Mouse (Mus musculus): ENCODE results near the gene Ergic1. TPM values are rescaled to one million over a fixed set of nuclear protein-coding genes. Genes with fewer than 3 reads are reported as not detected.
A peak's percentile ranks its signal among the peaks of the same experiment; 100 is the strongest.

Gene Ergic1
- polyA plus RNA-seq, 1 experiment from 2014 or later = 133 TPM

DNA sequence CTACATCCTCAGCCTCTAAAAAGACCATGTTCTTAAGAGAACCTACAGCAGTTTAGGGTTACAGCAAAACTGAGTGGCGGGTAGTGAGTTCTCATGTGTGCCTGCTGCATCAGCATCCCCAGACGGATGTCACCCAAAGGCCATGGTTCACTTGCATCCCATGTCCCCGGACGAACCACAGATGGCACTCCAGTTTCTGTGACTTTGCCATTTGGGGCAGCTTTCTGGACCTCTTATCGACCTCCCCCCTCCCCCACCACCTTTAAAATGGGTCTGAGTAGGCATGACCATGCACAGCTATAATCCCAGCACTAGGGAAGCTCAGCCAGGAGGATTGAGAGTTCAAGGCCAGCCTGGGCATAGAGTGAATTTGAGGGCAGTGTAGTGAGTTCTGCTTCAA is 31.9 kb downstream of the Ergic1 start:
- H3K36me3 ChIP-seq (ENCODE audit: inconsistent target) = no peaks in the 10 kb centered on the region
- peaks cover 20% of the 10 kb centered on the region; the same call in 1 of the 2 replicates for H3K79me2 ChIP-seq (ENCODE audit: inconsistent target)
- H3K27ac ChIP-seq = no peak overlapping the region
- H3K4me3 ChIP-seq (ENCODE audit: inconsistent target) = no peak overlapping the region
- 98% methylated on average over 5 of the region's 5 CpGs for WGBS (ENCODE audit: missing documents)

- H3K4me3 ChIP-seq (ENCODE audit: inconsistent target) = no peak overlapping the region
- H3K36me3 ChIP-seq (ENCODE audit: inconsistent target) = no peaks in the 10 kb centered on the region
- H3K27ac ChIP-seq = no peak overlapping the region
These were observed 32.9 kb downstream of the Ergic1 start for GRCm38 (mm10) chr17:26594171-26594570.

DNA sequence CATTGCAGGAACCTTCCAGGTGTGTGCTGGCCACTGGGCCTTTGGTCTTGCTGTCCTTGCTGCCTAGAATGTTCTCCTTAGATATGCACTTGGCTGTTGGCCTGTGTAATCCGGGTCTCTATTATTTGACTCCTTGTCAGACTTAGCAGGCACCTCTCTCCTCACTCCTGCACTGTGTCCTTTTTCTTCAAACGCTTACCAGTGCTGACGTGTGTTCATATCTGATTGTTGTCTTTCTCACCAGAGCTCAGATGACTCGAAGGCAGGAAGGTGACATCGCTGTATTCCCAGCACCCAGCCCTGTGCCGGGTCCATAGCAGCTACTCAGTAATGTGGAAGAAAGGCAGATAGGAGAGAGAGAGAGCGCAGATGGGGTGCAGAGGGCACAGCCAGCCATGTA is 33.7 kb downstream of the Ergic1 start:
- H3K27ac ChIP-seq = peak overlapping the region; percentile 46
- H3K4me3 ChIP-seq (ENCODE audit: inconsistent target) = no peak overlapping the region
- H3K36me3 ChIP-seq (ENCODE audit: inconsistent target) = no peaks in the 10 kb centered on the region
- H3K79me2 ChIP-seq (ENCODE audit: inconsistent target) = peaks cover 35% of the 10 kb centered on the region; the same call in 1 of the 2 replicates
- 91% methylated on average over 7 of the region's 7 CpGs for WGBS (ENCODE audit: missing documents)

More at GRCm38 (mm10) chr17:26594171-26594570, 32.9 kb downstream of the Ergic1 start:
- H3K79me2 ChIP-seq (ENCODE audit: inconsistent target) = peaks cover 30% of the 10 kb centered on the region; the same call in 1 of the 2 replicates
- 90% methylated on average over 7 of the region's 7 CpGs for WGBS (ENCODE audit: missing documents)

GRCm38 (mm10) chr17:26595448-26596167 is 34.3 kb downstream of the Ergic1 start:
- peak overlapping the region; percentile 46 for H3K27ac ChIP-seq
- no peak overlapping the region for H3K4me3 ChIP-seq (ENCODE audit: inconsistent target)
- H3K36me3 ChIP-seq (ENCODE audit: inconsistent target) = no peaks in the 10 kb centered on the region
- H3K79me2 ChIP-seq (ENCODE audit: inconsistent target) = peaks cover 35% of the 10 kb centered on the region; the same call in 1 of the 2 replicates
- 51% methylated on average over 7 of the region's 7 CpGs for WGBS (ENCODE audit: missing documents)

GRCm38 (mm10) chr17:26596168-26596658 is 34.9 kb downstream of the Ergic1 start:
- no peak overlapping the region for H3K4me3 ChIP-seq (ENCODE audit: inconsistent target)
- H3K79me2 ChIP-seq (ENCODE audit: inconsistent target) = peaks cover 35% of the 10 kb centered on the region; the same call in 1 of the 2 replicates
- peak overlapping the region; percentile 46 for H3K27ac ChIP-seq
- WGBS (ENCODE audit: missing documents) = 80% methylated on average over 7 of the region's 7 CpGs
- no peaks in the 10 kb centered on the region for H3K36me3 ChIP-seq (ENCODE audit: inconsistent target)

GRCm38 (mm10) chr17:26596856-26597481 is 35.7 kb downstream of the Ergic1 start:
- Histone ChIP-seq H3K79me2 (ENCODE audit: inconsistent target) (peaks cover 35% of the 10 kb centered on the region; the same call in 1 of the 2 replicates), H3K27ac (no peak overlapping the region), H3K36me3 (ENCODE audit: inconsistent target) (no peaks in the 10 kb centered on the region), H3K4me3 (ENCODE audit: inconsistent target) (no peak overlapping the region)
- WGBS (ENCODE audit: missing documents) = 93% methylated on average over 6 of the region's 6 CpGs

DNA sequence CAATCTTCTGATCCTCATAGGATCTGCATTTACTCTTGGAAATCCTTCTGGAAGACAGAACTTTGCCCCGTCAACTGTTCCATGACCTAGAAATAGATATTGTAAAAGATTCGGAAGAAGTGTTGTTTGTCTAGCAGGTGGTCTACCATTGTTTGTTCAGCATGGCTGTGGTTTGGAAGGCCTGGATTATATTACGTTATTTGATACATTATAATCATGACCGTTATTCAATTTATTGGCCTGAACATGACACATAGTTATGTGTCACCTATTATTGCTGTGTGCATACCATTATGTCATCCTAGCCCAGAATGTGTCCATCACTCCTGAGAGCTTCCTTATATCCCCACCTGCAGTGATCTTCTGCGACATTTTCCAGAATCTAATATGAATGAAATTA is 37.6 kb downstream of the Ergic1 start:
- Histone ChIP-seq H3K36me3 (ENCODE audit: inconsistent target) (no peaks in the 10 kb centered on the region), H3K27ac (no peak overlapping the region), H3K79me2 (ENCODE audit: inconsistent target) (peaks cover 48% of the 10 kb centered on the region), H3K4me3 (ENCODE audit: inconsistent target) (no peak overlapping the region)
- over 99% methylated on average over 5 of the region's 5 CpGs for WGBS (ENCODE audit: missing documents)

- WGBS (ENCODE audit: missing documents) = 86% methylated on average over 17 of the region's 17 CpGs
- Histone ChIP-seq H3K4me3 (ENCODE audit: inconsistent target) (no peak overlapping the region), H3K27ac (peak overlapping the region; percentile 58), H3K79me2 (ENCODE audit: inconsistent target) (peaks cover 57% of the 10 kb centered on the region), H3K36me3 (ENCODE audit: inconsistent target) (no peaks in the 10 kb centered on the region)
These were observed 39.7 kb downstream of the Ergic1 start for GRCm38 (mm10) chr17:26600913-26601447.

- H3K36me3 ChIP-seq (ENCODE audit: inconsistent target) = no peaks in the 10 kb centered on the region
- 83% methylated on average over 6 of the region's 6 CpGs for WGBS (ENCODE audit: missing documents)
- no peak overlapping the region for H3K4me3 ChIP-seq (ENCODE audit: inconsistent target)
These were observed 40.2 kb downstream of the Ergic1 start for GRCm38 (mm10) chr17:26601514-26601913.

DNA sequence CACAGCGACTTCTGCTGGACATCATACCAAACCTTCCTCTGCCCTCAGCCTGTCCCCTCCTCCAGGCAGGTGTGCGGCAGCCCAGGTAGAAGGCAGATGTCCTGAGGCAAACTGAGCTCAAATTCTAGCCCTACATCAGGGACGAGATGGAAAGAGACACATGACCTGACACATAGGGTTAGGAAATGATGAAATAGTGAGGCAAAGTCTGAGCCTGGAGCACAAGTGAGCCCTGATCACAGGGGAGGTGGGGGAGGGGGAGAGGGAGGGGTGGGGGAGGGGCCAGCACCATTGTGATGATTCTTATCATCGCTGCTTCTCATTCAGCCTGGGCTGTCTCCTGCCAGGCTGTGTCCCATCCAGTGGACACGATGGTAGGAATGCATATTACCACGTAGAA is 40.6 kb downstream of the Ergic1 start:
- Histone ChIP-seq H3K36me3 (ENCODE audit: inconsistent target) (no peaks in the 10 kb centered on the region), H3K79me2 (ENCODE audit: inconsistent target) (peaks cover 50% of the 10 kb centered on the region), H3K27ac (peak overlapping the region; percentile 58), H3K4me3 (ENCODE audit: inconsistent target) (no peak overlapping the region)
- 82% methylated on average over 6 of the region's 6 CpGs for WGBS (ENCODE audit: missing documents)

More at GRCm38 (mm10) chr17:26601514-26601913, 40.2 kb downstream of the Ergic1 start:
- Histone ChIP-seq H3K79me2 (ENCODE audit: inconsistent target) (peaks cover 54% of the 10 kb centered on the region), H3K27ac (peak overlapping the region; percentile 58)

DNA sequence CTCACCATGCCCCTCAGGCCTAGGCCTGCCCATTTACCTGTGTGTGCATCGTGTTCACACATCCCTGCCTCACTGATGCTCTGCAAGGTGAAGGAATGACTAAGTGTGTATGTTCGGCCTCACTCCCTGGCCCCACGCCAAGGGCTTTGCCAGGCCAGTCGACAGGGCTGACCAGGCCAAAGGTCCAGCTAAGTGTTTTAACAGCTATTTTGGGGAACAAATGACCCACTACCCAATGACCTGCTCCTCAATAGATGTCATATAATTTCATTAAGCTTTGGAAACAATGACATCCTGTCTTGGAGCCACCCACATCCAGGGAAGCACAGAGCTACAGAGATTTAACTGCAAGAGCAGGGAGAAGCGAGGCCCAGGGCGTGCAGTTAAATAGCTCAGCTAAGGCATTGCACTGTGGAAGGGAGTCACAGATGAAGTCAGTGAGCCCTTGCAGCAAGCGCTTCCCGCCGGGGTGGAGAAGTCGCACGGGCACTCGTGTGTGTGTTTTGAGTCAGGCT is 41.1 kb downstream of the Ergic1 start:
- WGBS (ENCODE audit: missing documents) = 88% methylated on average over 12 of the region's 12 CpGs
- Histone ChIP-seq H3K27ac (peak overlapping the region; percentile 58), H3K79me2 (ENCODE audit: inconsistent target) (peaks cover 44% of the 10 kb centered on the region), H3K4me3 (ENCODE audit: inconsistent target) (no peak overlapping the region), H3K36me3 (ENCODE audit: inconsistent target) (no peaks in the 10 kb centered on the region)

DNA sequence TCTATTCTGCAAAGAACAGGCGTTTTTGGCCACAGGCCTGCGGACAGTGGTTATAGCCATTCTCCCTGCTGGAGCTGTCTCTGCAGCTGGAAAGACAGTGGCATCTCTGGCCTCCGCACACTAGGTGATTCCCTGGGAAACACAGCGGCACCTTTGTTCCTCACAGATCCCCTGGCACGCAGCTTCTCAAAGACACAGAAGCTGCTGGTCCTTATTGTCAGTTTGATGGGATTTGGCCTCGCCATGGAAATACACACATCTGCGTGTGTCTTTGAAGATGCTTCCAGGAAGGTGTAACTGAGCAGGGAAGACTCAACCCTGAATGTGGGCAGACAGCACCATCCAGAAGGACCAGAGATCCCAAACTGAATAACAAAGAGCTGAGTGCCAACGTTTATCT is 42.0 kb downstream of the Ergic1 start:
- H3K4me3 ChIP-seq (ENCODE audit: inconsistent target) = no peak overlapping the region

GRCm38 (mm10) chr17:26605636-26606035 is 44.3 kb downstream of the Ergic1 start:
- Histone ChIP-seq H3K36me3 (ENCODE audit: inconsistent target) (no peaks in the 10 kb centered on the region), H3K4me3 (ENCODE audit: inconsistent target) (no peak overlapping the region), H3K27ac (peak overlapping the region; percentile 77), H3K79me2 (ENCODE audit: inconsistent target) (peaks cover 22% of the 10 kb centered on the region)
- WGBS (ENCODE audit: missing documents) = 28% methylated on average over 4 of the region's 4 CpGs

More for the DNA sequence above, 42.0 kb downstream of the Ergic1 start:
- Histone ChIP-seq H3K79me2 (ENCODE audit: inconsistent target) (peaks cover 36% of the 10 kb centered on the region), H3K27ac (no peak overlapping the region), H3K36me3 (ENCODE audit: inconsistent target) (no peaks in the 10 kb centered on the region)
- WGBS (ENCODE audit: missing documents) = 90% methylated on average over 8 of the region's 8 CpGs

DNA sequence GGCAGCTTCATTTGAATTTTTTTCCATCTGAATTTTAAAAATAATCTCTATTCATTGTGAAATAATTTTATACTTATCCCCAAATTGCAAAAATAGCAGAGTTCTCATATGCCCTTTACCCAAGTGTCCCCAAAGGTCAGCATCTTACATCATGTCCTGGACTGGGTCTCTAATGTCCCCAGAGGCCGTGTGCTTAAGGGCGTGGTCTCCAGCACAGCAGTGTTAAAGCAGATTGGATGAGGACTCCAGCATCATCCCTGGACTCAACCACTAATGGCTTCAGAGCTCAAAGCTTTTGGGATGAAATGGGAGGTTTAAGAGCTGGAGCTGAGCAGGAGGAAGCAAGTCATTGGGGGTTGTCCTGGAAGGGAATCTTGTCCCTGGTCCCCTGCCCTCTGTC is 45.2 kb downstream of the Ergic1 start:
- WGBS (ENCODE audit: missing documents) = 82% methylated on average over 2 of the region's 2 CpGs
- H3K36me3 ChIP-seq (ENCODE audit: inconsistent target) = no peaks in the 10 kb centered on the region

More for the DNA sequence above, 45.2 kb downstream of the Ergic1 start:
- Histone ChIP-seq H3K4me3 (ENCODE audit: inconsistent target) (no peak overlapping the region), H3K79me2 (ENCODE audit: inconsistent target) (peaks cover 22% of the 10 kb centered on the region), H3K27ac (peak overlapping the region; percentile 77)

Measured in macrophage (primary cell).